Mouse (Mus musculus) ovary, postnatal 36 days (tissue): ENCODE data around the gene Phactr3.
"Not testable (repeated sequence)": the region's sequence is repeated elsewhere in the genome, so short reads cannot be mapped to it uniquely, and the experiment has no call there.

Experiments used
- DNase-seq: peaks from one replicate; pipeline ENCODE4 v3.0.0; 2022; ENCODE audit warnings: low spot score, mixed read lengths

Phactr3 gene

GRCm38 (mm10) chr2:178118801-178119560 lies at the start of gene Phactr3:
Gene Phactr3, plus strand, starts transcription at chr2:178118975.
- no peak for DNase-seq

- not testable (repeated sequence) for DNase-seq
Observed at GRCm38 (mm10) chr2:178078166-178078717, 40.5 kb upstream of the Phactr3 start, which contains the start of gene Zfp931. Gene Zfp931, minus strand, starts transcription at chr2:178078476.

- DNase-seq = no peak
Observed at GRCm38 (mm10) chr2:178089586-178089985, 29.2 kb upstream of the Phactr3 start.

- peak; percentile 22 for DNase-seq
Observed at GRCm38 (mm10) chr2:178098021-178098420, 20.8 kb upstream of the Phactr3 start.

GRCm38 (mm10) chr2:178101957-178102356 lies 16.8 kb upstream of the Phactr3 start:
- DNase-seq = peak; percentile 20

GRCm38 (mm10) chr2:178117946-178118345 lies 829 bp upstream of the Phactr3 start:
- DNase-seq = peak; percentile 25

- no peak for DNase-seq
Observed at GRCm38 (mm10) chr2:178119561-178120355, 983 bp downstream of the Phactr3 start.

GRCm38 (mm10) chr2:178120356-178120645 lies 1.5 kb downstream of the Phactr3 start:
- DNase-seq = no peak

GRCm38 (mm10) chr2:178120651-178121374 lies 2.0 kb downstream of the Phactr3 start:
- DNase-seq = no peak

GRCm38 (mm10) chr2:178121375-178121688 lies 2.6 kb downstream of the Phactr3 start:
- no peak for DNase-seq

- DNase-seq = no peak
Observed at GRCm38 (mm10) chr2:178121946-178122665, 3.3 kb downstream of the Phactr3 start.

GRCm38 (mm10) chr2:178123466-178123865 lies 4.7 kb downstream of the Phactr3 start:
- DNase-seq = no peak

GRCm38 (mm10) chr2:178125427-178125826 lies 6.7 kb downstream of the Phactr3 start:
- DNase-seq = no peak

- DNase-seq = no peak
Observed at GRCm38 (mm10) chr2:178126041-178126820, 7.5 kb downstream of the Phactr3 start.

- no peak for DNase-seq
Observed at GRCm38 (mm10) chr2:178128594-178128993, 9.8 kb downstream of the Phactr3 start.

- DNase-seq = no peak
Observed at GRCm38 (mm10) chr2:178129161-178129560, 10.4 kb downstream of the Phactr3 start.

- DNase-seq = no peak
Observed at GRCm38 (mm10) chr2:178129676-178130075, 10.9 kb downstream of the Phactr3 start.

GRCm38 (mm10) chr2:178130536-178130935 lies 11.8 kb downstream of the Phactr3 start:
- no peak for DNase-seq

- DNase-seq = no peak
Observed at GRCm38 (mm10) chr2:178131011-178131410, 12.2 kb downstream of the Phactr3 start.

GRCm38 (mm10) chr2:178131606-178132365 lies 13.0 kb downstream of the Phactr3 start:
- DNase-seq = no peak
